Mouse (Mus musculus) ovary, postnatal 10 days (tissue): ENCODE results near the gene Atg2a.
"Not testable (repeated sequence)": the region's sequence is repeated elsewhere in the genome, so short reads cannot be mapped to it uniquely, and the experiment has no call there.

ENCODE experiments used
- DNase-seq: peaks from one replicate; pipeline ENCODE4 v3.0.0; 2022; ENCODE audit warnings: low spot score

Atg2a gene

GRCm38 (mm10) chr19:6276426-6277421 is 35.3 kb downstream of the Atg2a start, which contains the start of gene Ehd1:
Ehd1 (plus strand) TSS chr19:6276725.
- peak; percentile 96 for DNase-seq

DNA sequence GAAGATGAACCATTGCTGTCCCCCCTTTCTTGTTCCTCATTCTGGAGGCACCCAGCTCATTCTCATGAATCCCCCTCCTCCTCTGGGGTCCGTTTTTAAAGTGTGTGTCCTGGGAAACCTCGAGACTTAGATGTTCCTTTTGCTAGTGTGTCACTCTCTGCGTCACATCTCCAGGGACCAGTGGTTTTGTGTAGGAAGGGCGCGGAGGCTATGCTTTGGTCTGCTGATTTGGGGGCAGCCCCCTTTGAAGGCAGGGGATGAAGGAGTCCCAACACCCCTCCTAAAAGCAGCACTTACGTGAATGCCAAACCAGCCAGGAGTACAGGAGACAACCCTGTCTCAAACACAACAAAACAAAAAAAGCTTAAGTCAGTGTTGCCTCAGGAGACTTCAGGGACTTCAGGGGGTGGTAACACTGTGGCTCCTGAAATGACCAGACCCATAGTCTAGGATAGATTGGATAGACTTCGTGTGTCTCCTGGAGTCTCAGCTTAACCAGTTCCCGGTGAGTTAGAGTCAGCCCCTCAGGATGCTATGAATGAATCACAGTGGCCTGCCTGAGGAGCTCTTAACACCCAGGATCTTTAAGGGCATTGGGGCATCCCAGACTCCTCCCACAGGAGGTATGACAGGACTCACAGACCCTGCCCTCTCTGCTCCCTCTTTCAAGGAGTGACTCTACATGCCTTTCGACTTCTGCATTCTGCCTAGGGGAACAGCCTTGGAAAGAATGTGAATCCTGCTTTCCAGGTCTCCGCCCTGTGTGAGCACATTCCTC is 36.4 kb downstream of the Atg2a start:
- DNase-seq, result peak; percentile 40

DNA sequence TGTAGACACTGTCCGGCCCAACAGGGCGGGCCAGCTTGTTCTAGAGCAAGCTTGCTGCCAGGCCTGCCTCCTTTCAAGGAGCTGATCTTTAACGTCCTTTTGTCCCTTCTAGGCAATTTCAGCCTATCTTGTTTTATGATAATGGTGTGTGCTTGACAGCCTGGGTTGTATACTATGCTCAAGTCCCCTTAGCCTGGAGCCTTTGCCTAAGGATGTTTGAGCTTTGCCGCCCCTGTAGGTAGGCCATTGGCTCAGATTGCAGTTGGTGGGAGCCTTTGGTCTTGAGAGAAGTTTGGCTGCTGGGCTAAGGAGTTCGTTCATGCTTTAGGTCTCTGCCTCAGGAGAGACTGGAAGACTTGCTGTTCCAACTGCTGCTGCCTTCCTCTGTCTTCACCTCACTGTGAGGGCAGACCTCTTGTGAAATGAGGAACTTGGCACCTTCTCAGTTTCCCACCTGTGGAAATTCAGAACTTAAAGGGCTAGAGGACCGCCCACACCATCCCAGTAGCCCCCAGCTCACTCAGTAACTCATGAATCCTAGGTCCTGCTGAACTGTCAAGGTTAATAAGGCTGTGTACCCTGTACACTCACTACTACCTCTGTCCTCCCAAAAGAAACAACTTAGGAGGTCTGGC is 37.1 kb downstream of the Atg2a start:
- DNase-seq, result no peak

DNA sequence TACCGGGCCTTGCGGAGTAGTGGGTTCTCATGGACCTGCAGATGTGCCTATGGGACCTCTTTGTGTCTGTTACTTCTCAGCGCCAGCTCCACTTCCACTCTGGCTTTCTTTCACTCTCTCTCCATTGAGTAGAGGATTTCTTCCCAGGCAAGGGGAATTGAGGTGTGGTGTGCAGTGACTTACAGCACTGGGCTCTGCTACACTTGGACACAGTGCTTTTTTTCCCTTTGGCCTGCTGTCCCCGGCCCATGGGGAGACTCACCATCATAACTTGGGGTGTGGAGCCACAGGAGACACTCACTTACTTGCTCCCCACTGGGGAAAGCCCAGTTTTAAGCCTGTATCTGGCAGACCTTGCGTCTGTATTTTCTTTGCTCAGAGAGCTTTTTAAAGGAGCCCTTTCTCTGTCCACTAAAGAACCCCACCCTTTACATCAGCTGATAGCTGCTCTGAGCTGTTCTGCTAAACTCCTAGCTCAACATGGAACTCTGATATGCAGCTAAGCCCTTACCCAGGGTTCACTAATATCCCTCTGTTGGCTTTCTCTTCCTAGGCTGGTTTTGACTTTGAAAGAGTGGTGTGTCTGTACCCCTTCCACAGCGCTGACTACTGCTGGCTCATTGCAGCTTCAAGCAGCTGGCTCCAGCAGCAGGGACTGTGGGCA is 38.1 kb downstream of the Atg2a start:
- no peak for DNase-seq

- no peak for DNase-seq
Measured at GRCm38 (mm10) chr19:6280554-6280953, 39.1 kb downstream of the Atg2a start.

GRCm38 (mm10) chr19:6281122-6282020 is 39.9 kb downstream of the Atg2a start:
- no peak for DNase-seq

DNA sequence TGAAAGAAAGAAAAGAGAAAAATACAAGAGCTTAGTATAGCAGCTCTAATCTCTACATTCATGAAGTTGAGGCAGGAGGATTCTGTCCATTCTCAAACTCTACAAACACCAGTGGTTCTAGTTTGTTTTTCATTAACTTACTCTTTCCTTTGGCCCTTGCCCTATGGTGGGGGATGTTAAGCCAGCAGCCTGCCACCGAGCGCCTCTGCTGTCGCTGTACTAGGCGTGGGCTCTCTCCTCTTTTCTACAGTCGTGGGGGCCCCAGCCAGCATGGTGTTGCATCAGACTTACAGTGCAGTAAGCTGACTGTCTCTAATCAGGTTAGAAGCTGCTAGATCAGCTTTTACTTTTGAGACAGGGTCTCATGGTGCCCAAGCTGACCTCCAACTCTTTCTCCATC is 41.5 kb downstream of the Atg2a start:
- DNase-seq, result no peak

DNA sequence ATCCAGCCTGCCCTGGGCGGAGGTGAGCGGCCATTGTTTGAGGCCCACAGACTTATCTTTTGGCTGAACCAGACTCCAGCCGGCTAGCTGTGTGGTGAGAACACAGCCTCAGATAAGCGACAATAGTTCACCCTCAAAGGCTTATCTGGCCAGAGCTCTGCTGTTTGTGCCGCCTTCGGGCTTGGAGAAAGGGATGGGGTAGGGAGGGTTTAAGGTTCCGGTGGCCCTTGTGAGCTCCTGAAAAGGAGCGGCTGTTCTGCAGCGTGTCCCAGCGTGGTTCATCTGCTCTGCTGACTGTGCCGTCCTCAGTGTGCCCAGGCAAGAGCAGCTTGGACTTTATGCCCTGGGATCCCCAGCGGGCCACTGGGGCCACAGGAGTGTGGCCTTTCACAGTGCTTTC is 43.0 kb downstream of the Atg2a start:
- no peak for DNase-seq

DNA sequence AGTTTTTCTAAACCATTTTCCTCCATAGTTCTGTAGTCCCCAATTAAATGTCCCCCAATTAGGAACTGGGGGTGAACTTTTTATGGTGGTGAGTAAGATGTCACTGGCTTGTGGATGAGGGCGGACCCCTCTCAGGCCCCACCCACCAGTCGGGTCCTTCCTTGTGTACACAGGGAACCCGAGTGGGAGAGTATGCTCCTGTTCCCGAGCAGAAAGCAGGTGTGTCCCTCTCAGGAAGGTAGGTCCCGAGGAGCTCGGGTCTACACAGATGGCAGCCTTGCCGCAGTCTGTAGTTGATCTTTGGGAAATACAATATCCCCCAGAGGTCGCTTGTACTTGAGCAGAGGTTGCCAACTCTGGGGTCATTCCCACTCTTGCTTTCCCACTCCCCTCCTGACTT is 43.8 kb downstream of the Atg2a start:
- DNase-seq, result no peak

DNA sequence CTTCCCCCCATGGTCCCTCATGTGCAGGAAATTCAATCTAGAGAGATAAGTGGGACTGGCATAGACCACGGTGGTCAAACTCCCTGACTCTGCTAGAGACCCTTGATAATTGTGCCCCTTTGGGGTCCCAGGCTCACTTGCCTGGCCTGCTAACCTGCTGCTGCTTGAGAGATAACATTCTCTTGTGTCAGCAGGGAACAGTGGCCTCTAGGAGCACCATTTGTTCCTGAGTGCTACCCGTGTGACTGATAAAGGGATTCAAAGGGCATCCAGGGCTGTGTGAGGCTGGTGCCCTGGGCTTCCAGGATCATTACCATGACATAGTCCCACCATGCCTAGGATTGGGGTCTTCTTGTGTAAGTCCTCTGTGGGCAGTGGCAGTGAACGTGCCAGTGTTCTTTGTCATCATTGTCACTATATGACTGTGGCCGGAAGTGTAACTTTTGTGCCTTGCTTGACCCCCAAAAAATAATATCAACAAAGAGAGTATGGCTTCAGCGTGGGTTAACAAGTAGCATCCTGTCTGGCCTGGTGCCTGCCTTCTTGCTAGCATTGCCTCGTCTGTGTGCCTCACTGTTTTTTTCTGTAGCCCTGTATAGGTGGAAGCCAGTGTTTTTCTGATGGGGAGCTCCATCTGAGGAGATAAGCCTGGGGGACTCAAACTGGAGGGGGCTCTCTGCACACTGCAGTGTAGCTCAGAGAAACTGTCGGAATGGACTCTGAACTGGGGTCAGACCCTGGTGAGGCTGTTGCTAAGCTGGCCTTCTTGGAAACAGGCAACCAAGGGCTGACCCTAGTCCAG is 44.4 kb downstream of the Atg2a start:
- no peak for DNase-seq

DNA sequence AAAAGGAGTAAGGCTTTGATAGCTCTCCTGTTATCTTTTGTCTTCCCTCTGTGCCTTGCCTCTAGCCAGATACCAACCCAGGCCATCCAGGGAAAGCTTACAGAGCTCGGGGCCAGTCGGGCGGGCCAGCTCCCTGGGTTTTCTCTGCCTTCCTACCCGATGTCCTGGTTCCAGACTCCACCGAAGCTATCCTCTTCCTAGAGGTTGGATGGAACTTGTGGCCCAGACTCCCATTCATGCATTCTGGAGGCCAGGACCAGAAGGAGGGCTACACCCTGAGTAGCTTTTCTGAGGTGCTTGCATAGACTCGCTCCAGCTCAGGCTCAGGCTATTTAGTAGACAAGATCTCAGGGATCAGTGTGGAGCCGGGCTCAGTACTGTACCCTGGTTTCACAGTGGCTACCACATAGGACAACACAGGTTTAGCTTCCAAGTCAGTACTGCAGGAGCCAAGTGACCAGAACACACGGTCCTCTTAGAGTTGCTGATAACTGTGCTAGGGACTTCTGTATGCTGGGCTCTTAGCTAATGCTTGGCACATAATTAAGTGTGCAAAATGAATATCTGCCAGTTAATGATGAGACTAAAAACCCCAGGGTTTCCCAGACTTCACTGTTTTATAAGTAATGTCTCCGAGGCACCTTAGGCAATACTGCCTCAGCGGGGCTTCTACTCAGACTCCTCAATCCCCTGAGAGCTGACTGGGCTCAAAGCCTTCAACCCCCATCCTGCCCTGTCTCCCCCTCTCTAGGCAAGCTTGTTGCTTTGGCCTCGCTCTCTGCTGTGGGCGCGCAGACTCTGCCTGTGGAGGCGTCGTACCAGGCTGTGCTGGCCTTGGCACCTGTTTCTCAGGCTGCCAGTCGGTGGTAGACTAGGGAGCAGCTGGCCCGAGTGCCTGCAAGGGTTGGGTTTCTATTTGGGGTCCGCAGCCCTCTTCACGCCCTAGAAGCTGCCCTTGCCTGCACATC is 45.2 kb downstream of the Atg2a start:
- no peak for DNase-seq

DNA sequence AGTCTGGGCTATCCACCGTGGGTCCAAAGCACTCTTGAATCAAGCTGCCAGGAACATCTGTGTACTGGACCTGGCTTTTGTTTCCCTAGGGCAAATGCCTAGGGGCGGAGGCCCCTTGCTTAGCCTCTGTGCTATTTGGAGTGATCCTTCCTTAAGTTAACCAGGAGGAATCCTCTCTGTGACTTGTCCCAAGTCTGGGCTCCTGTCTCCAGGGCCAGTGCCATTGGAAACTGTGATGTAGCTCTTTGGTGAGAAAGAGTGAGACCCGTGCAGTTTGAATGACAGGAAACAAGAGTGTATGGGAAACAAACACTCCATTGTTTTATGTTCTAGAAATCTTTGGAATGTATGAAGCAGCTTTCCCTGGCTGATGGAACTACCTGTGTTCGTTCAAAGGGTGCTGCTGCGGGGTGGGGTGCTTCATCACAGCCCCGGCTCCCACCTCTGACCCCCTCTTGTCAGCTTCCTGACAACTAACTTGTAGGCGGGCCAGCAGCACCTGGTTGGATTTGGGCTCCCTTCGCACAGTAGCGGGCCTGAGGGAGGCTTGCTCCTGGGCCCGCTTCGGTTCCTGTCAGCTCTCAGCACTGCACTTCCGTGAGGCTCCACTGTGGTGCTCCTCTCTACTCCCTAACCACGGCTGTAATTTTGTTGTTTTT is 46.9 kb downstream of the Atg2a start:
- DNase-seq, result no peak

GRCm38 (mm10) chr19:6289696-6290238 is 48.3 kb downstream of the Atg2a start:
- no peak for DNase-seq

DNA sequence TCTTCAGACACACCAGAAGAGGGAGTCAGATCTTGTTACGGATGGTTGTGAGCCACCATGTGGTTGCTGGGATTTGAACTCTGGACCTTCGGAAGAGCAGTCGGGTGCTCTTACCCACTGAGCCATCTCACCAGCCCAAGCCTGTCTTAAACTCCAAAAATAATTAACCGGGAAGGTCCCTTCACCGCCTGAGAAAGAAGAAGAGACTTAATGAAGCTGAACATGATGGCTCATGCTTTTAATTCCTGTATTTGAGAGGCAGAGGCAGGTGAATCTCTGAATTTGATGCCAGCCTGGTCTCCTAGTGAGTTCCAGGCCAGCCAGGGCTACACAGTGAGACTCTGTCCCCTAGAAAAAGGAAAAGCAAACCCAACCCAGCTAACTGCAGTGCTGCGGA is 49.2 kb downstream of the Atg2a start:
- DNase-seq, result not testable (repeated sequence)

DNA sequence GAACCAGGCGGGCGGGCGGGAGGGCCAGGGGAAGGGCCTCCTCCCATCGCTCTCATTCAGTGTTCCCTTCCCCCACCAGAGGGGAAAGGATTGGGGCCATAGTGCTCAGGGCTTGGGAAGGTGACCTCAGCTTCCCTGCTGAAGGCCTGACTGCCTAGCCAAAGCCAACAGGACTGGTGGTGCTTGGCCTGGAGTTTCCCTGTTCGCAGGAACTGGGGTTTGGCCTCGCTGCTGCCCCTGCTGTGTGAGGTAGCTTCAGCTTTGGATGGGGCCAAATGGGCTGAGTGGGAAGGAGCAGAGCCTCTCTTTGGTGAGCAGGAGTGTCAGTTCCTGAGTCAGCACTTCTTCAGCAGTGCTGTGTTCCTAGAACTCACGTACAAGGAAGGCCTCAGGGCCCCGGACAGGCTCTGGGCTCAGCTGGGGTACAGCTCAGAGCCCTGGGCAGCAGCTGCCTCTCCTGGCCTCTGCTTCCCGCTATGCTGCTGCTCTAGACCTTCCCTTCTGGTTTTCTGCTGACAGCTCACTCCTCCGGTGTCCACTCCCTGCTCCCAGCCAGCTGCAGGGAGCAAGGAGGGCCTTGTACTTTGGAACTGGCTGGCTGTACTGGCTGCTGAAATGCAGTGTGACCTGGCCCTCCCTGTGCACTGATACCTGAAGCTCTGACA is 49.8 kb downstream of the Atg2a start:
- DNase-seq, result no peak

DNA sequence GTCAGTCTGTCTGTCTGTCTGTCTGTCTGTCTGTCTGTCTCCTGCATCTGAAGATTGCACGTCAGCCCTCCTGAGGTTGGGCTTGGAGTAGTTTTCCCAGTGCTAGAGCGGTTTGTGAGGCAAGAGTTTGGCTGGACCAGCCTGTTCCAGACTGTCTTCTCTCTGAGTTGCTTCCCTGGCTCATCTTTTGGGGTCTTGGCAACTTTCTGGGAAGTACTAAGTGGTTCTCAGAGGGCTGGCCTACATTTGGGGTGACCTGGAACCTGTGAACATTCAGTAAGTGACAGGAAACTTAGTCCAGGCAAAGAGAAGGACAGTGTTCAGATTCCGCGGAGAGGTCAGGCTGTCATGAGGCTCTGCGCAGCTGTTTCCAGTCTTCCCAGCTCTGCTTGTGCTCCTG is 50.8 kb downstream of the Atg2a start:
- DNase-seq, result no peak

DNA sequence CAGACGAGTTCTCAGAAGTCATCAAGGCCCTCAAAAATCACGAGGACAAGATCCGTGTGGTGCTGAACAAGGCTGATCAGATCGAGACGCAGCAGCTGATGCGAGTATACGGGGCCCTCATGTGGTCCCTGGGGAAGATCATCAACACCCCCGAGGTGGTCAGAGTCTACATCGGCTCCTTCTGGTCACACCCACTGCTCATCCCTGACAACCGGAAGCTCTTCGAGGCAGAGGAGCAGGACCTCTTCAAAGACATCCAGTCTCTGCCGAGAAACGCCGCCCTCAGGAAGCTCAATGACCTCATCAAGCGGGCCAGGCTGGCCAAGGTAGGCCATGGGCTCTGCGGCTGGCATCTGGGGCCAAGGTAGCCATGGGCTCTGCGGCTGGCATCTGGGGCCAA is 52.8 kb downstream of the Atg2a start:
- no peak for DNase-seq
